Mouse (Mus musculus): ENCODE measurements at regions not wholly inside any gene's neighbourhood (a gene's known extent, or its start where the extent isn't known, plus 50 kb on each side); places are given as distances from the start of the nearest gene placed in this dataset.

DNA sequence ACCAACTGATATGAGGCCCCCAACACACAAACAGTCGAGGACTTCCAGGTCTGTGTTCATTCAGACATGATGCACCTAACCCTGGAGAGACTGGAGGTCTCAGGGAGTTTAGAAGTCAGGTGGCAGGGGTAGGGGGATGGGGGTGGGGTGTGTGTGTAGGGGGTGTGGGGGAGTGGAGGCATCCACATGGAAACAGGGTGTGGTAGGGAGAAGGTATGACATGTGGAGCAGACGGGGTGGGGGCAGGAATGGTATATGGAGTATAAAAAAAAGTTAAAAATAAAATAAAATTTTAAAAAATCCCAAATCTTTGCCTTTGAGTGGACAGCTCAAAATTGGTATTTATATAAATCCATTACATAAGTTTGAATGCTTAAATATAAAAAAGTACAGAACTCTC is 282.3 kb downstream of the Isl1 start:
- TF ChIP-seq CTCF (IDR thresholded peaks at IDR 0.05; ENCODE audit: low read depth, low read length) (no peak), POLR2A (IDR thresholded peaks at IDR 0.05; ENCODE audit: extremely low read depth, insufficient read depth, low read length) (no peak)
